11 mouse cellular contexts compared by ENCODE assay signal in genomic region chr4:152298836-152299235, GRCm38 (mm10). TPM values are rescaled to one million over a fixed set of nuclear protein-coding genes. Genes with fewer than 3 reads are reported as not detected.
A peak's percentile ranks its signal among the peaks of the same experiment; 100 is the strongest.
DNase-seq lines count a peak whose midpoint lies in the region; ATAC-seq and TF ChIP-seq lines count a peak whose summit lies in the region.
"Had no signal": no experiment of that assay in that cellular context is flagged by ENCODE, and none has a peak within 500 bp of the region (broad histone marks: within the 10 kb centered on the region; RNA-seq: fewer than 3 reads in every experiment).

No protein-coding gene starts in this region.

- DNase-seq in limb, embryonic 10.5 days (ENCODE audit: low spot score): no peak
- DNase-seq in forebrain, embryonic 14.5 days (ENCODE audit: low spot score): no peak
- DNase-seq in layer of hippocampus, postnatal 25 days (ENCODE audit: extremely low spot score in 1 of 2, low spot score in 1 of 2): no peak
- no peak for DNase-seq in kidney, adult 2 months
- DNase-seq: gastrocnemius, postnatal 25 days; kidney, postnatal 36 days had no signal

- ATAC-seq in erythroblast, adult 5-6 weeks (replicated peaks; ENCODE audit: low FRiP score, poor library complexity, severe bottlenecking): no peak
- ATAC-seq in limb, embryonic 12.5 days (ENCODE audit: insufficient number of reproducible peaks, insufficient read depth, low FRiP score, low TSS enrichment, low read depth): no peak
- ATAC-seq in forebrain, embryonic 14.5 days: no peak
- ATAC-seq in midbrain, embryonic 16.5 days: no peak

- H3K4me2 ChIP-seq in limb, embryonic 12.5 days: peak overlapping the region; percentile 94; the same call in 1 of the 2 replicates
- peak overlapping the region; percentile 95; the same call in 1 of the 2 replicates for H3K4me2 ChIP-seq in forebrain, embryonic 14.5 days (ENCODE audit: low read length)
- peak overlapping the region; percentile 96; the same call in 1 of the 2 replicates for H3K4me2 ChIP-seq in midbrain, embryonic 16.5 days (ENCODE audit: low read length)

- no peak for TF ChIP-seq POLR2A in kidney, adult 2 months (IDR thresholded peaks at IDR 0.05; ENCODE audit: low read depth, low read length)

- H3K4me3 ChIP-seq in erythroblast, embryonic 14.5 days (replicated peaks): peak overlapping the region; percentile 84
- no peak overlapping the region for H3K4me3 ChIP-seq in limb, embryonic 12.5 days (replicated peaks)
- H3K4me3 ChIP-seq in limb, embryonic 10.5 days: no peak overlapping the region
- H3K4me3 ChIP-seq in forebrain, embryonic 14.5 days (ENCODE audit: low read depth, low read length): no peak overlapping the region
- H3K4me3 ChIP-seq in midbrain, embryonic 16.5 days (ENCODE audit: low read depth, low read length): no peak overlapping the region
- no peak overlapping the region for H3K4me3 ChIP-seq in kidney, adult 2 months (ENCODE audit: insufficient read depth, low read depth, low read length)

- no peak for TF ChIP-seq CTCF in kidney, adult 2 months (conservative IDR thresholded peaks at IDR 0.05; ENCODE audit: insufficient read depth, insufficient read length, low read depth, low read length)

- peaks cover 40% of the 10 kb centered on the region for H3K4me1 ChIP-seq in erythroblast, embryonic 14.5 days (ENCODE audit: control insufficient read depth)
- H3K4me1 ChIP-seq in limb, embryonic 12.5 days (replicated peaks): peaks cover 19% of the 10 kb centered on the region
- peaks cover 42% of the 10 kb centered on the region for H3K4me1 ChIP-seq in limb, embryonic 10.5 days
- H3K4me1 ChIP-seq in forebrain, embryonic 14.5 days (ENCODE audit: control insufficient read depth, insufficient read depth, low read length): peaks cover 11% of the 10 kb centered on the region
- H3K4me1 ChIP-seq in midbrain, embryonic 16.5 days (ENCODE audit: control insufficient read depth, insufficient read depth, low read length): peaks cover 15% of the 10 kb centered on the region
- H3K4me1 ChIP-seq in kidney, adult 2 months (ENCODE audit: control insufficient read depth, insufficient read depth, low read length): peaks cover 15% of the 10 kb centered on the region

- H3K9ac ChIP-seq in limb, embryonic 12.5 days (replicated peaks): peak overlapping the region; percentile 98
- peak overlapping the region; percentile 98; the same call in 1 of the 2 replicates for H3K9ac ChIP-seq in forebrain, embryonic 14.5 days (ENCODE audit: low read length)
- no peak overlapping the region for H3K9ac ChIP-seq in midbrain, embryonic 16.5 days (ENCODE audit: low read depth, low read length)

- H3K27ac ChIP-seq in limb, embryonic 12.5 days: no peak overlapping the region
- H3K27ac ChIP-seq in limb, embryonic 10.5 days: no peak overlapping the region
- no peak overlapping the region for H3K27ac ChIP-seq in forebrain, embryonic 14.5 days (ENCODE audit: low read depth, low read length)
- no peak overlapping the region for H3K27ac ChIP-seq in midbrain, embryonic 16.5 days (ENCODE audit: low read length)
- H3K27ac ChIP-seq in kidney, adult 2 months (ENCODE audit: insufficient read depth, low read depth, low read length): no peak overlapping the region

- H3K27me3 ChIP-seq in erythroblast, embryonic 14.5 days (ENCODE audit: control insufficient read depth): peaks cover 4% of the 10 kb centered on the region; the same call in 1 of the 2 replicates
- H3K27me3 ChIP-seq in limb, embryonic 12.5 days: peaks cover 21% of the 10 kb centered on the region
- peaks cover 22% of the 10 kb centered on the region for H3K27me3 ChIP-seq in limb, embryonic 10.5 days (ENCODE audit: low read depth, poor library complexity, severe bottlenecking)
- peaks cover 9% of the 10 kb centered on the region for H3K27me3 ChIP-seq in forebrain, embryonic 14.5 days (replicated peaks; ENCODE audit: control insufficient read depth, insufficient read depth, low read length)
- peaks cover 18% of the 10 kb centered on the region for H3K27me3 ChIP-seq in midbrain, embryonic 16.5 days (ENCODE audit: control insufficient read depth, insufficient read depth, low read depth, low read length)
- no peaks in the 10 kb centered on the region for H3K27me3 ChIP-seq in kidney, adult 2 months (replicated peaks; ENCODE audit: control insufficient read depth, insufficient read depth, low read length)

- peaks cover 46% of the 10 kb centered on the region for H3K36me3 ChIP-seq in erythroblast, embryonic 14.5 days (ENCODE audit: control insufficient read depth)
- peaks cover 46% of the 10 kb centered on the region for H3K36me3 ChIP-seq in limb, embryonic 12.5 days
- H3K36me3 ChIP-seq in limb, embryonic 10.5 days: peaks cover 45% of the 10 kb centered on the region
- peaks cover 36% of the 10 kb centered on the region for H3K36me3 ChIP-seq in forebrain, embryonic 14.5 days (ENCODE audit: control insufficient read depth, insufficient read depth, low read length)
- H3K36me3 ChIP-seq in midbrain, embryonic 16.5 days (ENCODE audit: control insufficient read depth, insufficient read depth, low read length): peaks cover 15% of the 10 kb centered on the region; the same call in 1 of the 2 replicates
- no peaks in the 10 kb centered on the region for H3K36me3 ChIP-seq in kidney, adult 2 months (ENCODE audit: control insufficient read depth, insufficient read depth, low read length)

- 86% methylated on average over 14 of the region's 14 CpGs for WGBS in limb, embryonic 12.5 days
- 84% methylated on average over 14 of the region's 14 CpGs for WGBS in limb, embryonic 10.5 days
- WGBS in forebrain, embryonic 14.5 days: 87% methylated on average over 14 of the region's 14 CpGs
- 79% methylated on average over 14 of the region's 14 CpGs for WGBS in midbrain, embryonic 16.5 days
- 90% methylated on average over 14 of the region's 14 CpGs for whole genome bisulfite sequencing in kidney, adult 2 months

- no peaks in the 10 kb centered on the region for H3K9me3 ChIP-seq in erythroblast, embryonic 14.5 days (ENCODE audit: control insufficient read depth, low read length)
- H3K9me3 ChIP-seq in limb, embryonic 12.5 days: no peaks in the 10 kb centered on the region
- no peaks in the 10 kb centered on the region for H3K9me3 ChIP-seq in limb, embryonic 10.5 days (replicated peaks)
- H3K9me3 ChIP-seq in forebrain, embryonic 14.5 days (replicated peaks; ENCODE audit: control insufficient read depth, low read length): no peaks in the 10 kb centered on the region
- H3K9me3 ChIP-seq in midbrain, embryonic 16.5 days (replicated peaks; ENCODE audit: control insufficient read depth, low read length, poor library complexity, severe bottlenecking): no peaks in the 10 kb centered on the region

RNA-seq across cellular contexts. Expression of gene Icmt, which starts 1.8 kb away (rescaled TPM):
- 1.6 and 2.6 TPM in 2 replicates for polyA plus RNA-seq in erythroblast, embryonic 14.5 days (2012)
- total RNA-seq in erythroblast, adult 5-6 weeks (2015; ENCODE audit: low replicate concordance): 3.7 and 6.5 TPM in 2 replicates
- total RNA-seq in erythroblast, adult 5-6 weeks (2017; ENCODE audit: low replicate concordance): 4.6 and 5.8 TPM in 2 replicates
- 29.3 and 33.2 TPM in 2 replicates for polyA plus RNA-seq in limb, embryonic 12.5 days (2016; fragmentation: Nextera tagmentation; extraction: Ambion mirVana)
- 31.4 and 33.9 TPM in 2 replicates for polyA plus RNA-seq in limb, embryonic 10.5 days (2016; fragmentation: Nextera tagmentation; extraction: Ambion mirVana)
- polyA plus RNA-seq in forebrain, embryonic 14.5 days (2014; fragmentation: Nextera tagmentation; extraction: Ambion mirVana): 13.2 and 18.2 TPM in 2 replicates
- polyA plus RNA-seq in midbrain, embryonic 16.5 days (2015; fragmentation: Nextera tagmentation; extraction: Ambion mirVana): 20.6 and 20.7 TPM in 2 replicates
- 10 to 100 TPM; 38.9 to 45.1 TPM for total RNA-seq in layer of hippocampus, postnatal 25 days (2021)
- polyA plus RNA-seq in kidney, adult 2 months (2012; rRNA removed): 31.2 and 32.5 TPM in 2 replicates

RNA-seq across cellular contexts. Expression of gene Hes3, which starts 7.4 kb away (rescaled TPM):
- not detected in 2 replicates for polyA plus RNA-seq in erythroblast, embryonic 14.5 days (2012)
- total RNA-seq in erythroblast, adult 5-6 weeks (2015; ENCODE audit: low replicate concordance): not detected in 2 replicates
- not detected in 2 replicates for total RNA-seq in erythroblast, adult 5-6 weeks (2017; ENCODE audit: low replicate concordance)
- polyA plus RNA-seq in limb, embryonic 12.5 days (2016; fragmentation: Nextera tagmentation; extraction: Ambion mirVana): not detected in 2 replicates
- not detected in 2 replicates for polyA plus RNA-seq in limb, embryonic 10.5 days (2016; fragmentation: Nextera tagmentation; extraction: Ambion mirVana)
- polyA plus RNA-seq in forebrain, embryonic 14.5 days (2014; fragmentation: Nextera tagmentation; extraction: Ambion mirVana): not detected in 2 replicates
- 0.19 and 0.41 TPM in 2 replicates for polyA plus RNA-seq in midbrain, embryonic 16.5 days (2015; fragmentation: Nextera tagmentation; extraction: Ambion mirVana)
- not detected for total RNA-seq in layer of hippocampus, postnatal 25 days (2021)
- polyA plus RNA-seq in kidney, adult 2 months (2012; rRNA removed): not detected in 2 replicates
- total RNA-seq: gastrocnemius, postnatal 25 days; liver, adult 2 months had no signal
- polyA plus RNA-seq: liver, adult 2 months had no signal

RNA-seq across cellular contexts. Expression of gene Rnf207, which starts 20.0 kb away (rescaled TPM):
- polyA plus RNA-seq in erythroblast, embryonic 14.5 days (2012): 0.01 TPM in 1 of 2 replicates, not detected in the other
- 0.19 TPM in 1 of 2 replicates, not detected in the other for total RNA-seq in erythroblast, adult 5-6 weeks (2015; ENCODE audit: low replicate concordance)
- total RNA-seq in erythroblast, adult 5-6 weeks (2017; ENCODE audit: low replicate concordance): not detected in 2 replicates
- polyA plus RNA-seq in limb, embryonic 12.5 days (2016; fragmentation: Nextera tagmentation; extraction: Ambion mirVana): 0.47 and 0.68 TPM in 2 replicates
- polyA plus RNA-seq in limb, embryonic 10.5 days (2016; fragmentation: Nextera tagmentation; extraction: Ambion mirVana): 0.70 and 1.1 TPM in 2 replicates
- 2.4 and 2.5 TPM in 2 replicates for polyA plus RNA-seq in forebrain, embryonic 14.5 days (2014; fragmentation: Nextera tagmentation; extraction: Ambion mirVana)
- polyA plus RNA-seq in midbrain, embryonic 16.5 days (2015; fragmentation: Nextera tagmentation; extraction: Ambion mirVana): 6.4 and 9.5 TPM in 2 replicates
- total RNA-seq in layer of hippocampus, postnatal 25 days (2021): 1 to 10 TPM; 2.6 to 5.8 TPM
- 0.19 and 0.67 TPM in 2 replicates for polyA plus RNA-seq in kidney, adult 2 months (2012; rRNA removed)
- total RNA-seq: gastrocnemius, postnatal 25 days; liver, adult 2 months had no signal

RNA-seq across cellular contexts. Expression of gene Gpr153, which starts 24.8 kb away (rescaled TPM):
- not detected in 2 replicates for polyA plus RNA-seq in erythroblast, embryonic 14.5 days (2012)
- total RNA-seq in erythroblast, adult 5-6 weeks (2015; ENCODE audit: low replicate concordance): not detected in 2 replicates
- 0.28 TPM in 1 of 2 replicates, not detected in the other for total RNA-seq in erythroblast, adult 5-6 weeks (2017; ENCODE audit: low replicate concordance)
- polyA plus RNA-seq in limb, embryonic 12.5 days (2016; fragmentation: Nextera tagmentation; extraction: Ambion mirVana): 6.4 and 7.2 TPM in 2 replicates
- 1.4 and 3.0 TPM in 2 replicates for polyA plus RNA-seq in limb, embryonic 10.5 days (2016; fragmentation: Nextera tagmentation; extraction: Ambion mirVana)
- polyA plus RNA-seq in forebrain, embryonic 14.5 days (2014; fragmentation: Nextera tagmentation; extraction: Ambion mirVana): 6.7 and 8.4 TPM in 2 replicates
- 13.8 and 16.2 TPM in 2 replicates for polyA plus RNA-seq in midbrain, embryonic 16.5 days (2015; fragmentation: Nextera tagmentation; extraction: Ambion mirVana)
- 1 to 10 TPM; 5.4 to 6.0 TPM for total RNA-seq in layer of hippocampus, postnatal 25 days (2021)
- 6.9 and 9.5 TPM in 2 replicates for polyA plus RNA-seq in kidney, adult 2 months (2012; rRNA removed)

RNA-seq across cellular contexts. Expression of gene Rpl22, which starts 26.7 kb away (rescaled TPM):
- 13.4 and 13.6 TPM in 2 replicates for polyA plus RNA-seq in erythroblast, embryonic 14.5 days (2012)
- 338 and 340 TPM in 2 replicates for total RNA-seq in erythroblast, adult 5-6 weeks (2015; ENCODE audit: low replicate concordance)
- total RNA-seq in erythroblast, adult 5-6 weeks (2017; ENCODE audit: low replicate concordance): 322 and 331 TPM in 2 replicates
- 405 and 448 TPM in 2 replicates for polyA plus RNA-seq in limb, embryonic 12.5 days (2016; fragmentation: Nextera tagmentation; extraction: Ambion mirVana)
- 352 and 417 TPM in 2 replicates for polyA plus RNA-seq in limb, embryonic 10.5 days (2016; fragmentation: Nextera tagmentation; extraction: Ambion mirVana)
- polyA plus RNA-seq in forebrain, embryonic 14.5 days (2014; fragmentation: Nextera tagmentation; extraction: Ambion mirVana): 196 and 235 TPM in 2 replicates
- 117 and 136 TPM in 2 replicates for polyA plus RNA-seq in midbrain, embryonic 16.5 days (2015; fragmentation: Nextera tagmentation; extraction: Ambion mirVana)
- 100 to 1,000 TPM; 200 to 205 TPM for total RNA-seq in layer of hippocampus, postnatal 25 days (2021)
- polyA plus RNA-seq in kidney, adult 2 months (2012; rRNA removed): 45.4 and 90.1 TPM in 2 replicates
